Mouse (Mus musculus) heart, adult 2 months (tissue): ENCODE data around the gene Fxr2.

Source experiments
- CTCF ChIP-seq: fragments of 200-600 bp; IDR thresholded peaks from 2 replicates; pipeline ENCODE4 v1.8.1; 2022; ENCODE audit warnings: antibody characterized with exemption, mild to moderate bottlenecking, moderate library complexity
- EP300 ChIP-seq: fragments of 200-500 bp; IDR thresholded peaks from 2 replicates; pipeline ENCODE4 v1.6.1; 2011; ENCODE audit warnings: low read depth, low read length, control low read depth; ENCODE audit not compliant: insufficient read depth
- POLR2A ChIP-seq: fragments of 200-500 bp; IDR thresholded peaks from 2 replicates; pipeline ENCODE4 v1.6.1; 2011; ENCODE audit warnings: mild to moderate bottlenecking, low read depth, low read length, control low read depth; ENCODE audit not compliant: insufficient read depth

DNA sequence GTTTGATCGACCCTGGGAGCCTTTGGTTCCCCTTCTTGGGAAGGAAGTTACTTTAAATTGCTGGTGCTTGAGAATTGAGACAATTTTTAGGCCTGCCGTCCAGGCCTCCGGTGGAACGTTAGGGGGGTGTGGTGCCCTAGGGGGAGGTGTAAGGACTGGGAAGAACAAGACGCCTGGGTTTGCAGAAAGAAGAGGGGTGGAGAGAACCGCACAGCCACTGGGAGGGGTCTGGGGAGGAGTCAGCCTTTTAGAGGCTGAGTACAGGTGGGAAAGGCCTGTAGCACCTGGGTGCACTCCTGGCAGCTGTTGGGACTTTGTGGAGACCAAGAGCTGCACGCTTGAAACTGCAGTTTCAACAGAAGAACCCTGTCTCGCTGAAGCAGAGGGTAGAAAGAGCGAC, 22.0 kb downstream of the Fxr2 start:
- no peak for TF ChIP-seq CTCF
- no peak for TF ChIP-seq POLR2A
- TF ChIP-seq EP300, result no peak
